Mouse (Mus musculus) gastrocnemius, postnatal 25 days (tissue): ENCODE data around the gene Pmp22. TPM values are rescaled to one million over a fixed set of nuclear protein-coding genes. Genes with fewer than 3 reads are reported as not detected.

Experiments
- DNase-seq: peaks from one replicate; pipeline ENCODE4 v3.0.0; 2022
- long read RNA-seq, 2 experiments: library from polyadenylated mRNA; stranded (forward); transcript quantifications; one replicate each; pipeline ENCODE4 v2.0.0; 2021
- total RNA-seq, 2 experiments: library from RNA; stranded (reverse); gene quantifications; 1 replicate in 1 of 2; 2 replicates in 1 of 2; pipeline ENCODE4 v1.2.3; 2021

The Pmp22 gene
- 10 to 100 TPM; 67.7 to 85.9 TPM for total RNA-seq
- long read RNA-seq, experiment 1, transcript Pmp22-204 (5 exons, 1,822 nt), result minor isoform, 28 of 299 reads
- long read RNA-seq, experiment 1, transcript Pmp22-201 (5 exons, 1,800 nt), result major isoform, 33 of 299 reads
- long read RNA-seq, experiment 1, partial matches to known transcripts, result 159 of 299 reads
- long read RNA-seq, experiment 1, other reads (novel, unspliced or antisense), result 76 of 299 reads
- long read RNA-seq, experiment 2, transcript Pmp22-201 (5 exons, 1,800 nt), result major isoform, 25 of 130 reads
- long read RNA-seq, experiment 2, transcript Pmp22-204 (5 exons, 1,822 nt), result minor isoform, 9 of 130 reads
- long read RNA-seq, experiment 2, transcript Pmp22-202 (4 exons, 733 nt), result minor isoform, 6 of 130 reads
- long read RNA-seq, experiment 2, partial matches to known transcripts, result 0 of 130 reads
- long read RNA-seq, experiment 2, other reads (novel, unspliced or antisense), result 90 of 130 reads

DNA sequence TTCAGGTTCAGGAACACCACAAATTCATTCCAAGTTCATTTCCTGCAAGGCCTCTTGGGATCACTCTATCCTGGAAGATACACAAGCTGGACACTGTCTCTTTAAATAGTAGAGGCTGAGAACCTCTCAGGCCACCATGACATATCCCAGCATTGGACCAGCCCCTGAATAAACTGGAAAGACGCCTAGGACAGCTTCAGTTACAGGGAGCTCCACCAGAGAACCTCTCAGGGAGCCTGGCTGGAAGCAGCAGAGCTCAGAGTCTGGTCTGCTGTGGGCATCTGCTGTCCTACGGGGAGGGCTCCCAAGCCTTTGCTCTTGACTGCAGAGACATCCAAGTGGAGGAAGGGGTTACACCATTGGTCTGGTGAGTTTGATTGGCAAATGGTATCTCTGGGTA, at the start of gene Pmp22:
Gene Pmp22 (plus strand): TSS at position 199 of the 400 bp plus-strand sequence.
- peak; percentile 69 for DNase-seq

DNA sequence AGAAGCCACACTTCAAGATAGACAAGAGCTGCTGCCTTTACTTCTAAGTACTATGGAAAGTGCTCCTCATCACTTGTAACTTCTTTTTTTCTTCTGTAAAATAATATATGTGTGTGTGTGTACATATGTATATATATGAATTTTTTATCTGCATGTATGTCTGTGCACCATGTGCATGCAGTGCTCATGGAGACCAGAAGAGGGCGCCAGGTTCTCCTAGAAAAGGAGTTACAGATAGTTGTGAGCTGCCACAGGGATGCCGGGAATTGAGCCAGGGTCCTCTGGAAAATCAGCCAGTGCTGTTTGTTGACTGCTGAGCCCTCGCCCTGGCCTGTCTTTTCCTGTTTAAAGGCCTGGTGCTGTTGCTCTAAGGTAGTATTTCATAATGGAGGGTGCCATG, 44.2 kb upstream of the Pmp22 start:
- no peak for DNase-seq

DNA sequence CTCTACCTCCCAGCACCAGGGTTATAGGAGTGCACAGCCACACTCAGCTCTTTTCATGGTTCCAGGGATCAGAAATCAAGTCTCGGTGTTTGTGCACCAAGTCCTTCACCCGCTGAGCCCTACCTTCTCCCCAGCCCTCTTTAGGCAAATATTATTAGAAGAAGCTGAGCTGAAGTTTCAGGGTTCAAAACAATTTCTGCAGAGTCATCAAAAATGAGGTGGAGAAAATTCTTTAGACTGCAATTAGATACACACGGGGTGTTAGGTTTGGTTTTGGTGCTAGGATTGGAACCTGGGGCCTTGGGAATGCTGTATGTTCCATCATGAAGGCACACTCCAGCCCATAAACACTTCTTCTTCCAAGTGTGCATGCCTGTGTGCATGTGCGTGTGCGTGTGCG, 40.1 kb upstream of the Pmp22 start:
- DNase-seq, result no peak

DNA sequence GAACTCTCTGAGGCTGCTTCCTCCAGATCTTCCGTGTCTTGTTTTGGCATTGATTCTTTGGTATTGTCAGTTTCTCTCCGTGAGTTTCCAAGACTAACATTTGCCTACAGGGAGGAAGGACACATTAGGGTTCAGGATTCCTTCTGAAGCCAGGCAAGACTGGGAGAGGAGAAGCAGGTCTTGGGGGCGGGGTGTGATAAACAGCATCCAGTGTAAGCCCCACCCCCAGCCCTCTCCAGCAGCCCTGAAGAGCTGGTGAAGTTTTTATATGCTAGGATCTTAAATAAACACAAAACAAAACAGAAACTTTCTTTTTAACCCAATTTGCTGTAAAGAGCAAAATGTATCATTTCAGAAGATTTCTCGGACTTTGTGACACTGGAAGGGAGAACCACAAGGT, 38.6 kb upstream of the Pmp22 start:
- DNase-seq, result no peak

DNA sequence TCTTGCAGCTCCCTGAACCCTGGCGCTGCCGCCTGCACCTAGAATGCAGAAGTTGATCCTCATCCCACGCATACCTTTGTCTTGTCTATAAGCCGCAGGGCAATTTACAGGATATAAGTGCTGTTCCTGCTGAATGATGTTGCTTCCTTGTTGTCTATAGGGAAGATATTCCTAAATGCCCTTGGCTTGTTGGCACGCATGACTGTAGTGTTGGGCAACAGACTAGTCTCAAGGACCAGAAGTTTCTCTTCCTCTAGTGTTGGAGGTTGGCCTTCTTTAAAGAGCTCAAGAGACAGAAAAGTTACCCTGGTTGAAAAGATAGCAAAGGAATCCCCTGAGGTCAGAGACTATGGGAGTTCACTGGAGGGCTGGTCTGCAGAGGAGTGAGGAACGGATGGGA, 37.8 kb upstream of the Pmp22 start:
- DNase-seq, result no peak

DNA sequence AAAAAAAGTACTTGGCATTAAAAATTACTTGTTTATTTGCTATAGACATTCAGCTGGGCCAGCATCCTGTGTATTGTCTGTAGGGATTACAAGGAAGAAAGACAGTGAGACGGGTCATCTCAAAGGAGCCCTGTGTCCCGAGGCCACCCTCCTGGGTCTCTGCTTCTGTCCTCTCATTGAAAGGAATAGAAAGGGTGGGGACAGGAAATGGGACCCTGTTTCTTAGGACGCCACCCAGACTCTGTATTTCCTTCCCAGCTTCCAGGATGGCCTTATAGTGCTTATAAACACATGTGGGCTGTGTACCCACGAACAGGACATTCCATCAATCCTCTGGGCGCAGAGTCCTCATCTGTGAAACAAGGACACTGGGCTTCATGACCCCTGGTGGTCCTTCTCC, 36.5 kb upstream of the Pmp22 start:
- no peak for DNase-seq

DNA sequence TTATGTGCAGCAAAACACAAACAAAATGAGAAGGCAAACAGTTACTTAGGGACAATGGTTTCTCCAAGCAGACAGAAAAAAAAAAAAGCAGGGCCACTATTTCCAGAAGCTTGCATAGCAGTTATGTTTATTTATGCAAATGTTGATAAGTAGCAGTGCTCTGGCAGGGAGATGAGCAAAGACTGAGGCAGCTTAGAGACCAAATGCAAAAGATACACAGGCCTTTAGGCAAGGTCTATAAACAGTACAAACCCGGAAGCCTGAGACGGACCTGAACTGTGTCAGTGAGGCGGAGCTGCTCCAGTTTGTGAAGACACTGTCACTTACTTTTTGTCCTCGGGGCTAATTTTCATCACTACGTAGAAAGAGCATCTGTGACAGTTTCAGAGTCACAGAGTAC, 35.2 kb upstream of the Pmp22 start:
- no peak for DNase-seq

DNA sequence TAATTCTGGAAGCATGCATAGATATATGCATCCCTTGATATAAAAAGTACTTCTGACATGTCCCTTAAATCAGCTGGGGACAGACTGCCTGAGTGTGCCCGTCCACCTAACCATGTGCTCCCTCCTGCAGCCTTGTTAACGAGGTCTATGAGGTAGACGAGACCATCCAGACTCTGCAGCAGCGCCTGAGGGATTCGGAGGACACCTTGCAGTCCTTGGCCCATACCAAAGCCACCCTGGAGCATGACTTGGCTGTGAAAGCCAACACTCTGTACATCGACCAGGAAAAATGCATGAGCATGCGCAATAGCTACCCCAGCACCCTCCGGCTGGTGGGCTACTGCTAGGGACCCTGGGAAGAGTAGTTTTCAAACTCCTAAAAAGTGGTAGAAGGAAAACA, 34.3 kb upstream of the Pmp22 start:
- DNase-seq, result no peak

DNA sequence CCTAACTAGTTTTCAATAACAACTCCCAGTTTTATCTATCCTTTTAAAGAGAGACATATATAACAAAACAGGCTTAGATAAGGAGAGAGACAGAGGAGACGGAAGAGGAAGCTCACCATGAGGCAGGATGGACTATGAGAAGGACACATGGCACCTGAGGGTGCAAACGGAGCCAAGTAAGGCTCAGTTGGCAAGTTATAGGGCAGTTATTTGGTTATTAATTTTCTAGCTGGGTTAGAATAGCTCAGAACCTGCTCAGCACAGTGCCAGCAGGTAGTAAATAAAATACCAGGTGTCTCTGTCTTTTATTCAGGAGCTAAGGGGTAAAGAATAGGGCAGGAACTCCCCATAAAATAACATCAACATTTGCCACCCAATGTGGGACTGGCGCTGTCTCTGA, 30.8 kb upstream of the Pmp22 start:
- no peak for DNase-seq

DNA sequence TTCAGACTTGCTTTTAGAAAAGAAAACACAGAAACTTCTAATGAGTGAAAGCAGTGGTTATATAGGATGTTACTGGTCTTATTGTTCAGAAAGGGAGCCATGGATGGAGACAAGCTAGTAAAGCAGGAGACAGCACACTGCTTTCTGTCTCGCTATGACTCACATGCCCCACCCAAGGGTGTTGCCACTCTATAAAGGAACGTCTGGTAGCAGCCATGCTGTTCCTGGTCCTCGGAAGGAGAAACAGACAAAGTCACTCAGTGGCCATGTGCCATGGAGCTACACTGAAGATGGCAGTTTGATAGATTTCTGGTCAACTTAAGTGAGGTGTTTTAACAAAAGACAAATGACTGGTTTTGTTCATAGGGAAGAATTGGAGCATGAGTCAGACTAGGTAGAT, 29.4 kb upstream of the Pmp22 start:
- DNase-seq, result no peak

DNA sequence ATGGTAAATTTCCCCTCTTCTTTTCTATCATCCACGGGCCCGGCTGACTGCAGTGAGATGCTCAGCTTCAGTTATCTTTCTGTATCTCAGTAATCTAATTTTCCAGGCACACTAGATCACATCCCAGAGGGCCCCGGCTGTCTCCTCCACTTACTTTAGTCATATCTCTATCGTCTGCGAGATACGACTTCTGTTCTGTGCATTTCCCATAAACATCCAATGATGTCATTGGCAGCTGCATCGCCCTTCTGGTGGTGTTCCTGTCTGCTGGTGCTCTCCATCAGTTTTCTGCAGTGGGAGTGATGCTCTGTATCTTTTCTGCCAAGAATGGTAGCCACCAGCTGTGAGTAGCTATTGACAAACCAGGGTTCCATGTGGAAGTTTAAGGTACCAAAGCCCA, 25.5 kb upstream of the Pmp22 start:
- DNase-seq, result no peak

DNA sequence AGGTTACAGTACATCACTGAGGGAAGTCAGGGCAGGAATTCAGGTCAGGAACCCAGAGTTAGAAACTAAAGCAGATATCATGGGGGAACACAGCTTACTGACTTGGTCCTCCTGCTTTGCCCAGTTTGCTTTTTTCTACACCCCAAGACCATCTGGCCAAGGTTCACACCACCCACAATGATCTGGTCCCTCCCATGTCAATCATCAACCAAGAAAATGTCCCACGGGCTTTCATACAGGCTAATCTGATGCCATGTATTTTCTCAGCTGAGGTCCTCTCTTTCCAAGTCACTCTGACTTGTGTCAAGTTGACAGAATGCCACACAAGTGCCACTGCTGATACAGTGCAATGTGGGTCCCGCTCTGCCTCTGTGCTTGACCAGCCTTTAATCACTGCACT, 24.8 kb upstream of the Pmp22 start:
- no peak for DNase-seq

DNA sequence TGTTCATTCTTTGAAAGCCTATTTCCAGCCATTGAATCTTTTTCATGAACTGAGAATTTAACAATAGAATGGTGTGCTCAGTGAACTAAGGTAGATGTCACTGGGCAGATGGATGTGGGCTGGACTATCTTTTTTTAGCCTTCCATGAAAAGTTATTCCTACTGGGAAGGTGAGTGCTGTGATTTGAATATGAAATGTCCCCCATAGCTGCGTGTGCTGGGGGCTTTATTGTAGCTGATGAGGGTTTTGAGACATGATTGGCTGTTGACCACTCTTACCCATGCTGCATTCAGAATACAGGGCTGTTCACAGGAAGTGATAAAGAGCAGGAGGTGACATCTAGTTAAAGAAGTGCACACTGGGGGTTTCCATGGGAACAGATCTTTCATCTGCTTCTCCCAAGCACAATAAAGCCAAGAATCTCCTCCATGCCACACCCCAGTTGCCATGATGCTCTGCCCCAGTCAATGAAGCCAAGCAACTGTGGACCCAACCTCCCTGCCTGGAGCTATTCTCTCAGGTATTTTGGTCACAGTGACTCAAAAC, 19.5 kb upstream of the Pmp22 start:
- DNase-seq, result no peak

DNA sequence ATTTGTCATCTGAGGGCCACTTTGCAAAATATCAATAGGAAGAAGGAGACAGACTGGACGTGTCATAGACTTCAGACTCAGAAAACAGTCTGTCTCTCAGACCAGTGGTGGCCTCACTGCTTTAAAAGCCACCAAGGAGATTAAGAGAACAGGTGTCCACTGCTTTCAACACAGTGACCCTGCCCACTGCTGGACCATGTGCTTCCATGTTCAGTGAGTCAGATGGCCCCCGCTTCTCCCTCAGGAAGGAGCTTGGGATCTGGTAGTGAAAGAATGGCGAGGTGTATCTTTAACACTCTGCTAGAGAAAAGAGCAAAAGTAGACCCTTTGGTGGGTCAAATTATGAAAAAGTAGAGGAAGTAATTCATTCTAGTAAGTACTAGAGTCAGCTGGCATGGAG, 18.5 kb upstream of the Pmp22 start:
- no peak for DNase-seq

DNA sequence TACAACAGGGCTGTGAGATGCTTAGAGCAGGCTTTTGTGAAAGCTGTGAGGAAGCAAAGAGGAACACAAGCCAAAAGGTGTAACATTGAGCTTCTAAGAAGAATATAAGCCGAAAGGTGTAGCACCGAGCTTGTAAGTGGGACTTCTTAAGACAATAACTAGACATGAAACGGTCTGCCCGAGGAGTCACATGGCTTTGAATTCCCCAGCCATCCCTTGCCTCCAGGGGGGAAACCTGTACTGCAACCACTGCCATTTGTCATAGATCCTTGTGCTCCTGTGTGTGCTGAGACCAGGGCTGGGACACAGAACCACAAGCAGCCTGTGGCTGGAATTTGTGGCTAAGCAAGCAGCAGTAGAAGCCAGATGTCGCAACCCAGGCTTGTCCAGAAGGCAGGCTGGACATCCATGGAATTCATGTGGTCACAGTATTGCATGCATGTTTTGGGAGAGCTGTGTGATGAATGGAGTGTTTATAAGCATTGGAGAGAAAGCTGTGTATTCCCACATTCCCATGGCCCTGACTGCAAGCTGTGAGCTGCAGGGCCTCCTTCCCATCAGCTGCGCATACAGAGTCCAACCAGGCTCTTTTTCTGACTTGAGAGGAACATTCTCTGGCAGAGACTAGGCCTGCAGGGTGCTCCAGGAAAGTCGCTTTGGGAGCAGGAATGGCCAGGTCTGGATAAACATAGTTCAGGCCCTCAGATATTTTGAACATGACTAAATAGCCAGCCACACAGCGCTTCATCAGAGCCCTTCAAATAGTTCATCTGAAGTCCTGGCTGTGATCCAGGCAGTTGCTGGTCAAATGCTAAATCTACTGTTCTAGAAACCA, 13.8 kb upstream of the Pmp22 start:
- DNase-seq, result peak; percentile 76

DNA sequence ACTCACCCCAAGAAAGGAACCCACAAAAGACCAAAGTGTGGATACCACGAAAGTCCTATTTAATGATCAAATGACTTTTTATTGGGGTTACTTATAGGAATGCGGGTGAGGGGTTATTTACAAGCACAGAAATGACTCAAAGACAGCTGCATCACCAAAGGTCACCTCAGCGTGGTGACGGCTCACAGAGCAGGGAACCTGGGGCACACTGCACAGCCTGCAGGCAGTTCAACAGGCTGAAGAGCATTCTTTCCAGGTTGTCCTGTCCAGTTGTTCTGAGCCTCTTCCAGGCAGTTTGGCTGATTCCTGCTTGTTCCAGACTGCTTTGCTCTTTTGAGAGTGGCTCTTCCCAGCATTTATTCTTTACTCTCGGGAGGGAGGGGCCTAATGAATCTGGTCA, 12.1 kb upstream of the Pmp22 start:
- no peak for DNase-seq

DNA sequence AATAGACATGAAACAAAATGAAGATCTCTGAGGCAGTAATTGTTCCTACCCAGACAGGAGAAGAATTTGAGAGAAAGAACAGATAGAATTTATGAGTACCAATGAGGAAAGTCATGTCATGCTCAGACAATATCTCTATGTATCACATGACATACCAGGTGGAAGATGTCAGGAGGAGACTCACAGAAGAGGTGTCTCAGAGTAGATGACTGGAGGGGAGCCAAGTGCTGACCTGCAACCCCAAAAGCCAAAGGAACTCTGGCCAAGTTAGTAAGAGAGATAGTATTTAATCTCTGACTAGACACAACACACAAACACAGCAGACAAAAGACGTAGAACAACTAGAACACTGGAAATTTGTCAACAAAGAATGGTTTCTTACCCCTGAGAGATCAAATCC, 11.5 kb upstream of the Pmp22 start:
- no peak for DNase-seq

DNA sequence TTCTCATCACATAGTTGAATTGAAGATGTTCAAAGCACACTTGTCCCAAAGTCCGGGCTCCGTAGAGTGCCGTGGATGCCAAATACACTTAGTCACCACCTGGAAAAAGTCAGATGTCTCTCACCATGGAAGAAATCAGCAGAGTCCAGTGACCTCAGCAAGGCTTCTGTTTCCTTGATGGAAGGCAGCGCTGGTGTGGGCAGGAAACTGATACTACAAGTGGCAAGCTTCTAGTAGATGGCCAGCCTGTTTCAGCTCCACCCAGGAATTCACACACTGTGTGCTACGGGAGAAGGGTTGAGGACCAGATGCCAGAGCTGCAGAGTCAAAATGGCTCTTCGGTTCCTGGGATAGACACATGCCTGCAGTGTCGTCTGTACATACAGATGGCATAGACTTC, 9.0 kb upstream of the Pmp22 start:
- DNase-seq, result peak; percentile 53

DNA sequence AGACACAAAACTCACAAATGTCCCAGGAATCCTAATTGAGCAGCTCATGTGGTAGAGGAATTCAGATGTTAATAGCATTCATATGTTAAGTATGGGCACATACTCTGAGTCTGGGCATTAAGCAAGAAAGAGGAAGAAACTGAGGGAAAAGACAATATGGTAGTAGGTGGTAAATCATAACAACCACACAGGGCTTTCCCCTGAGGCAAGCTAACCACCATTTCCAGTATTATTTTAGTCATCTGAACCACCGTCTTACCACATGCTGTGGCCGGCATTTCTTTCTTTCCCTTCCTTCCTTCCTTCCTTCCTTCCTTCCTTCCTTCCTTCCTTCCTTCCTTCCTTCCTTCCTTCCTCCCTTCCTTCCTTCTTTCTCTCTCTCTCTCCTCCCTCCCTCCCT, 6.5 kb upstream of the Pmp22 start:
- no peak for DNase-seq

DNA sequence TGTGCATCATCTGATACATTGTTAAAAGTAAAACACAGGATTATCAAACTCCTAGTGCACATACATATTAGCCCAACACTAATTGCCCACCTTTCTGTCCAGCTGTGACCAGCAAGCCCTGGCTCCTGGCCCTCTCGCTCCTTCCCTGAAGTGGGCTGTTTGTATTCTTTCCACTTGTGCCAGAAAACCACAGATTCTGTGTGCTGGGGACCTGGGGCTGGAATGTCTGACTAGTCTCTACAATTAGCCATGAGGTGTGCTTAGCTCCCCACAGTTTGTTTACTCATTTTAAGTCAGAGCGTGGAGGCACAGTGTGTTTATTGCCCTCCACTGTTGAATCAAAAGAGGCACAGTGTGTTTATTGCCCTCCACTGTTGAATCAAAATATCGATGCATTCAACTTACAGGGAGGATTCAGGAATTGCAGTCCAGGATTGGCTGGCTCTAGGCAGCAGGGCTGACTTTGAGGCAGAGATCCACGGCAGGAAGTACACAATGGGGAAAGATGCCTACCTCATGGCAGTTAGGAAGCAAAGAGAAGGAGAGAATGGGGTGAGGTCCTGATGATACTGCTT, 5.9 kb upstream of the Pmp22 start:
- no peak for DNase-seq

DNA sequence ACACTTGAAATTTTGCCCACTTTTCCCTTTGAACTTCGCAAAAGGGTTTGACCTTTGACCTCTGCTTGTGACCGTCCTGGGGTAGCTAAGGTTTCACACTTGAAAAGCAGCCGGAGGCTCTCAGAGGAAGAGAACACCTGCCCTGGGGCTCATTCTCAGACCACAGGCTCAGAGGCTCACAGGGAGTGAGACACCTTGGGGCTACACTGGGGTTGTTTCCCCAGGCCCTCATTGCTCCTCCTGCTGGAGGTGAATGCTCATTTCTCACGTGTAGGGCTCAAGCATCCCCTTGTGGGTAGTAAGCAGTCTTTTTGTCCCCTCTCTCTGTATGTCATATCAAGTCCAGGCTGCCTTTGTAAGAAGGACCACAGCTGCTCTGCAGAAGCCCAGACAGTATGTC, 4.5 kb upstream of the Pmp22 start:
- DNase-seq, result no peak

DNA sequence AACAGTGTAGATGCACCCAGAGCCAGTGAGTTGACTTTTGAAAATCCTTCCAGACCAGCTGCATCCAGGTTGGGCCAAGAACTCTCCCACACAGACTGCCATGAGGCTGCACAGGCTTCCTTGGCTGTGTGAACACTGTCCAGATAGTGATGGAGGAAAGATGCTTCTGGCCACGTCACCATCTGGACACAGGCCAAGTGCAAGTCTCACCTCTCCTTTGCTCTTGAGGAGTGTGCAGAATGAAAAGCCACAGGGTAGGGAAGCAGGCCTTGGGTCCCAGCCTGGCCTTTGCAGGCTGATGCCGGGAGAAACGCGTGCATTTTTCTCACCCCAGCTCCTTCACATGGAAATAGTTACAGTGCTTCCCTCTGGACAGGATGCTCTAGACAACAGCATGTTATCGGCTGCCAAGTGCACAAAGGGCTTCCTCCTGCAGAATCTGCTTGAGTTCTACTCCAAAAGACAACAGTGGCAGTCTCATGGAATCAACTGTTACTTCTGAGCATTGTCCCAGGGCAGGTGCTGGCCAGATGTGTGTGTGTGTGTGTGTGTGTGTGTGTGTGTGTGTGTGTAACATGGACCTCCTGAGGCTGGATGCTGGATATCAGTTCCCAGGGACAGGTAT, 2.8 kb upstream of the Pmp22 start:
- peak; percentile 70 for DNase-seq
